Mouse (Mus musculus) hindbrain, postnatal 0 days (tissue): ENCODE measurements at regions not wholly inside any gene's neighbourhood (a gene's known extent, or its start where the extent isn't known, plus 50 kb on each side); places are given as distances from the start of the nearest gene placed in this dataset.

Source experiments
- ATAC-seq: fragments of 200-750 bp; cut with Nextera tagmentation; 2 replicates; pipeline ENCODE4 v1.8.0; 2017; ENCODE audit warnings: mild to moderate bottlenecking, moderate TSS enrichment, moderate library complexity
- DNase-seq: peaks from one replicate; pipeline ENCODE4 v3.0.0-alpha.2; 2015; ENCODE audit warnings: low spot score
- H3K27ac ChIP-seq: fragments of 300-500 bp; sonication (generic); 2 replicates; pipeline ENCODE4 v1.5.1; 2014; ENCODE audit warnings: mild to moderate bottlenecking
- H3K27me3 ChIP-seq: fragments of 300-500 bp; sonication (generic); 2 replicates; pipeline ENCODE4 v1.6.1; 2014; ENCODE audit warnings: low read length, mixed read lengths; ENCODE audit not compliant: insufficient read depth
- H3K36me3 ChIP-seq: fragments of 300-500 bp; sonication (generic); 2 replicates; pipeline ENCODE4 v1.6.1; 2014; ENCODE audit warnings: low read length, mixed read lengths; ENCODE audit not compliant: insufficient read depth
- H3K4me1 ChIP-seq: fragments of 300-500 bp; sonication (generic); 2 replicates; pipeline ENCODE4 v1.6.1; 2014; ENCODE audit warnings: antibody characterized with exemption, low read length, mixed read lengths; ENCODE audit not compliant: insufficient read depth
- H3K4me2 ChIP-seq: fragments of 300-500 bp; sonication (generic); 2 replicates; pipeline ENCODE4 v1.6.1; 2014; ENCODE audit warnings: low read depth, mild to moderate bottlenecking, low read length, moderate library complexity, mixed read lengths
- H3K4me3 ChIP-seq: fragments of 300-500 bp; sonication (generic); 2 replicates; pipeline ENCODE4 v1.5.1; 2014; ENCODE audit warnings: low read length
- H3K9ac ChIP-seq: fragments of 300-500 bp; sonication (generic); replicated peaks from 2 replicates; pipeline ENCODE4 v1.6.1; 2014; ENCODE audit warnings: mild to moderate bottlenecking, low read length, moderate library complexity, mixed read lengths
- H3K9me3 ChIP-seq: fragments of 300-500 bp; sonication (generic); 2 replicates; pipeline ENCODE4 v1.6.1; 2016; ENCODE audit warnings: low read length, mixed read lengths
- CTCF ChIP-seq: IDR thresholded peaks from 2 replicates; pipeline ENCODE4 v1.5.1; 2016; ENCODE audit warnings: antibody characterized with exemption, control low read depth, low read depth
- WGBS: fragments of 180-500 bp; shearing (Covaris S2); extraction: QIAGEN DNeasy Blood & Tissue Kit; methylation state at CpG from one replicate; pipeline ENCODE4 v1.1.7; 2014; 5-methylcytosine and 5-hydroxymethylcytosine counted together

- WGBS = 39% methylated on average over 1 of the region's 1 CpGs
These were observed 881.0 kb downstream of the Tbl1xr1 start for GRCm38 (mm10) chr3:22957422-22957821.

DNA sequence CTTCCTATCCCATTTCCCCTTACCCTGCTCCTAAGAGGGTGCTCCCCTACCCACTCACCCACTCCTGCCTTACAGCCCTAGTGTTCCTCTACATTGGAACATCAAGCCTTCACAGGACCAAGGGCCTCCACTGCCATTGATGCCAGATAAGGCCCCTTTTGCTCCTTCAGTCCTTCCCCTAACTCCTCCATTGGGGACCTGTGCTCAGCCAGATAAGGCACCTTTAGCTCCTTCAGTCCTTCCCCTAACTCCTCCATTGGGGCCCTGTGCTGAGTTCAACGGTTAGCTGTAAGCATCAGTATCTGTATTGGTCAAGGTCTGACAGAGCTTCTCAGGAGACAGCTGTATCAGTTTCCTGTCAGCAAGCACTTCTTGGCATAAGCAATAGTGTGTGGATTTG is 896.2 kb downstream of the Tbl1xr1 start:
- no peak overlapping the region for H3K4me2 ChIP-seq
- ATAC-seq (no peak), DNase-seq (no peak)
- H3K4me1 ChIP-seq = no peaks in the 10 kb centered on the region
- H3K36me3 ChIP-seq = no peaks in the 10 kb centered on the region
- no peaks in the 10 kb centered on the region for H3K27me3 ChIP-seq
- 89% methylated on average over 1 of the region's 1 CpGs for WGBS
- no peak overlapping the region for H3K27ac ChIP-seq
- H3K9ac ChIP-seq = no peak overlapping the region
- no peak overlapping the region for H3K4me3 ChIP-seq
- no peak for TF ChIP-seq CTCF
- H3K9me3 ChIP-seq = no peaks in the 10 kb centered on the region

More at GRCm38 (mm10) chr3:22957422-22957821, 881.0 kb downstream of the Tbl1xr1 start:
- DNase-seq = peak; percentile 28
- Histone ChIP-seq H3K36me3 (no peaks in the 10 kb centered on the region), H3K4me2 (no peak overlapping the region), H3K9me3 (no peaks in the 10 kb centered on the region), H3K4me1 (no peaks in the 10 kb centered on the region), H3K9ac (no peak overlapping the region), H3K27me3 (no peaks in the 10 kb centered on the region), H3K27ac (no peak overlapping the region), H3K4me3 (no peak overlapping the region)
- no peak for TF ChIP-seq CTCF
- ATAC-seq = no peak

GRCm38 (mm10) chr3:22976801-22977200 is 900.3 kb downstream of the Tbl1xr1 start:
- no peaks in the 10 kb centered on the region for H3K9me3 ChIP-seq
- TF ChIP-seq CTCF = no peak
- no peak overlapping the region for H3K27ac ChIP-seq
- 92% methylated on average over 1 of the region's 1 CpGs for WGBS
- no peak overlapping the region for H3K9ac ChIP-seq
- H3K4me3 ChIP-seq = no peak overlapping the region
- no peaks in the 10 kb centered on the region for H3K4me1 ChIP-seq
- H3K27me3 ChIP-seq = no peaks in the 10 kb centered on the region
- no peak for DNase-seq
- no peak overlapping the region for H3K4me2 ChIP-seq
- no peaks in the 10 kb centered on the region for H3K36me3 ChIP-seq
- ATAC-seq = no peak

DNA sequence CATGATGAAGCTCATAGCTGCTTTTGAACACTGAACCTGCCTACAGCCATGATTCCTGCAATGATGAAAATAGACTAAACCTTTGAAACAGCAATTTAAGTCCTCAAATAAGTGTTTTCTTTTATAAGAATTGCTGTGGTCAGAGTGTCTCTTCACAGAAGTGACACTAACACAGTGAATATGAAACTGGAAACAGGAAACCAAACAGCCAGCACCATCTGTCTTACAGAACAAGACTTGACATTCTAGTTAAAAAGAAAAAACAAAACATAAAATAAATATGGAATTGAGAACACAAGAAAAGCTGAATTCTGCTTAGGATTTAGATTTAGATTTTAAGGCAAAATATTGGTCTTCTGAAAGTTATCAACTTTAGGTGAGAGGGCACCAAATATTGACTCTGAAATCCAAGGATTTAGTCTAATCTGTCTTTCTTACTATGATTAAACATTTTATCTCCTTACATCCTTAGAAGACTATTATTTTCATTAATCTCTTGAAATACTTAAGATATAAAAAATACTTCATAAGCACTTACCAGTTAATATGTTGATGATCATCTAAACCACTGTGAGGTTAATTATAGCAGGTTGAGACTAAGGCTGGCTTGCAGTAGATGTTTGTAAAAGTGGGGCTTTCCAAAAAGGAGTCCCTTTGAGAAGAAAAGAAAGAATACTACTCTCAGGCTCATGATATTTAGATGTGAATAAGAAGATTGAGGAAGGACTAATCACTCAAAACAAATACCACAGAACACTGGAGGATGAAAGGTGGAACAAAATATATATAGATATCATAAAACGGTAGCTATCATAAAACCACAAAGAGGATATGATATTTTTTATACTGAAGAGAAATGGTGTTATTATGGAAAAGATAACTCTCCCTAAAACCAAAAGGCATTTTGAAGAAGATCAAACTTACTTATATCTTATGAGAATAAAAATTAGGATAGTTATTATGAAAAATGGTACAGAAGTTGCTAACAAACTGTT is 903.7 kb downstream of the Tbl1xr1 start:
- H3K36me3 ChIP-seq = no peaks in the 10 kb centered on the region
- ATAC-seq (no peak), DNase-seq (no peak)
- H3K27me3 ChIP-seq = no peaks in the 10 kb centered on the region
- no peak for TF ChIP-seq CTCF
- H3K4me1 ChIP-seq = no peaks in the 10 kb centered on the region
- no peak overlapping the region for H3K27ac ChIP-seq
- WGBS = 89% methylated on average over 1 of the region's 1 CpGs
- no peak overlapping the region for H3K4me2 ChIP-seq
- no peaks in the 10 kb centered on the region for H3K9me3 ChIP-seq
- no peak overlapping the region for H3K9ac ChIP-seq
- H3K4me3 ChIP-seq = no peak overlapping the region

DNA sequence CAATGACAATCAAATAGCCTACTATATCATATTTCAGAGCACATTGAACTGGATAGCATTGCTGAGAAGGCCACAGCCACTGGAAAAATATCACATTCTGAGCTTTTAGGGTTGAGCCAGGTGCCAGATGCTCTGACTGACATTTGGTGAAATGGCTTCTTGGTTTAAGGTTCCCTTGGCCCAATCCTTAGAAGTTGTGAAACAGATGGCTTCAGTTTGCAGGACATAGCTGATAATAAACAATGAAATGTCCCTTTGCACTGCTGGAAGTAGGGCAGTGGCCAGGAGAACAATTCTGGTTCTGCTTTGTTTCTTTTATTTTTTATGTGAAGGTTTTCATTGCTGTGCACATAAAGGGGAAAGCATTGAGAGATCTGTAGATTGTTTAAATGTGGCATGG is 906.0 kb downstream of the Tbl1xr1 start:
- H3K9me3 ChIP-seq = no peaks in the 10 kb centered on the region
- no peak for DNase-seq
- no peaks in the 10 kb centered on the region for H3K36me3 ChIP-seq
- no peaks in the 10 kb centered on the region for H3K4me1 ChIP-seq
- H3K4me3 ChIP-seq = no peak overlapping the region
- no peak overlapping the region for H3K4me2 ChIP-seq
- ATAC-seq = no peak
- no peak overlapping the region for H3K9ac ChIP-seq
- H3K27me3 ChIP-seq = no peaks in the 10 kb centered on the region
- TF ChIP-seq CTCF = no peak
- no peak overlapping the region for H3K27ac ChIP-seq

GRCm38 (mm10) chr3:22990136-22990820 is 913.8 kb downstream of the Tbl1xr1 start:
- no peaks in the 10 kb centered on the region for H3K4me1 ChIP-seq
- H3K4me2 ChIP-seq = no peak overlapping the region
- TF ChIP-seq CTCF = no peak
- 78% methylated on average over 3 of the region's 3 CpGs for WGBS
- no peak for ATAC-seq
- no peaks in the 10 kb centered on the region for H3K27me3 ChIP-seq
- no peaks in the 10 kb centered on the region for H3K36me3 ChIP-seq
- H3K4me3 ChIP-seq = no peak overlapping the region
- no peak overlapping the region for H3K27ac ChIP-seq
- no peaks in the 10 kb centered on the region for H3K9me3 ChIP-seq
- no peak for DNase-seq
- no peak overlapping the region for H3K9ac ChIP-seq

DNA sequence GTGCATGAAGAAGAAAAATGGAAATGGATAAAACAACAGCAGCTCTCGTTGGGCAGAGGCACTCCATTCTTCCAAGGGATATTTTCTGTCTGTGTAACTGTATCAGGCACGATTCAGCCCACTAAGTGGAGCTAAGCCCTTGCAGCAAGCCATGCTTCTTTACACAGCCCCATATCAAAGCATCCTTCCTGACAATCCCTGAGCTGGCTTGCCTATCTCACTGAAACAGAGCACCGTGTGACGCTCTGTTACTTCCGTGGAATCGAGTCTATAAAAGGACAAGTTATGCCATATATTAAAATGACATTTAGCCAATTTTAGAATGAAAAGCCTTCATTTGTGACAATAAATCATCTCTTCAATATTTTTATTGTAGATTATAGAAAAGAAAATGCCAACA is 918.8 kb downstream of the Tbl1xr1 start:
- no peak for TF ChIP-seq CTCF
- Histone ChIP-seq H3K9ac (no peak overlapping the region), H3K9me3 (no peaks in the 10 kb centered on the region), H3K27ac (no peak overlapping the region), H3K27me3 (no peaks in the 10 kb centered on the region), H3K36me3 (no peaks in the 10 kb centered on the region), H3K4me3 (no peak overlapping the region), H3K4me1 (no peaks in the 10 kb centered on the region), H3K4me2 (no peak overlapping the region)
- no peak for ATAC-seq
- WGBS = 83% methylated on average over 6 of the region's 6 CpGs
- DNase-seq = no peak
